Mouse (Mus musculus) urinary bladder, adult 2 months (tissue): ENCODE data around the gene Nenf. TPM values are rescaled to one million over a fixed set of nuclear protein-coding genes. Genes with fewer than 3 reads are reported as not detected.

ENCODE experiments used
- polyA plus RNA-seq: library from polyadenylated mRNA; depleted of rRNA; stranded (reverse); fragments of >200 nt; gene quantifications from 2 replicates; pipeline ENCODE4 v1.2.3, GENCODE M21; 2012; rRNA removed

Gene Nenf
- polyA plus RNA-seq, 1 experiment, result 193 TPM

Other genes starting within 250 kb of the Nenf start
- 4.5 and 4.7 TPM in 2 replicates for gene Batf3, start 220.3 kb downstream of the Nenf start, polyA plus RNA-seq
- gene Fam71a, start 153.4 kb downstream of the Nenf start, polyA plus RNA-seq, result not detected in 2 replicates
- 4.6 and 9.8 TPM in 2 replicates for gene Atf3, start 100.2 kb downstream of the Nenf start, polyA plus RNA-seq
- 7.5 TPM in 2 replicates for gene Tmem206, start 7.7 kb upstream of the Nenf start, polyA plus RNA-seq
- 71.1 and 76.4 TPM in 2 replicates for gene Ppp2r5a, start 85.1 kb upstream of the Nenf start, polyA plus RNA-seq